Mouse (Mus musculus) myocyte (in vitro differentiated cells): ENCODE measurements around the gene A530016L24Rik. TPM values are rescaled to one million over a fixed set of nuclear protein-coding genes. Genes with fewer than 3 reads are reported as not detected.

Experiments used
- H3K27me3 ChIP-seq: one replicate; pipeline ENCODE4 v1.6.1; 2011; ENCODE audit not compliant: control insufficient read depth, insufficient read depth, insufficient read length
- H3K36me3 ChIP-seq: one replicate; pipeline ENCODE4 v1.6.1; 2011; ENCODE audit not compliant: control insufficient read depth, insufficient read depth
- H3K4me2 ChIP-seq: one replicate; pipeline ENCODE4 v1.6.1; 2011; ENCODE audit warnings: low read depth, control low read depth
- H3K4me3 ChIP-seq: one replicate; pipeline ENCODE4 v1.5.1; 2011; ENCODE audit warnings: mild to moderate bottlenecking, control low read depth, moderate library complexity
- H3K79me2 ChIP-seq: one replicate; pipeline ENCODE4 v1.6.1; 2011; ENCODE audit not compliant: control insufficient read depth, insufficient read depth
- H3ac ChIP-seq: one replicate; pipeline ENCODE4 v1.6.1; 2011; ENCODE audit not compliant: control insufficient read depth, insufficient read length
- CEBPB ChIP-seq: IDR thresholded peaks from 2 replicates; pipeline ENCODE4 v1.6.1; 2011; ENCODE audit warnings: mild to moderate bottlenecking, moderate library complexity; ENCODE audit not compliant: poor library complexity, insufficient read depth, severe bottlenecking
- E2F4 ChIP-seq: IDR thresholded peaks from one replicate; pipeline ENCODE4 v1.6.1; 2011; ENCODE audit warnings: mild to moderate bottlenecking, control low read depth, moderate library complexity; ENCODE audit not compliant: insufficient read depth
- MAX ChIP-seq: IDR thresholded peaks from one replicate; pipeline ENCODE4 v1.6.1; 2011; ENCODE audit warnings: low read depth, mild to moderate bottlenecking, control low read depth
- MYOD1 ChIP-seq, 3 experiments: IDR thresholded peaks; one replicate each; pipeline ENCODE4 v1.6.1; 2011; ENCODE audit warnings: control low read depth in 2 of 3, low read depth in 2 of 3, mild to moderate bottlenecking in 2 of 3, moderate library complexity in 1 of 3; ENCODE audit not compliant: insufficient read length in 2 of 3, control insufficient read depth in 1 of 3
- MYOG ChIP-seq, 3 experiments: IDR thresholded peaks; one replicate each; pipeline ENCODE4 v1.6.1; 2011; ENCODE audit warnings: control low read depth in 2 of 3, low read depth in 2 of 3, mild to moderate bottlenecking in 2 of 3; ENCODE audit not compliant: insufficient read length in 2 of 3, control insufficient read depth in 1 of 3, insufficient read depth in 1 of 3
- POLR2A ChIP-seq: IDR thresholded peaks from one replicate; pipeline ENCODE4 v1.6.1; 2011; ENCODE audit warnings: low read depth, mild to moderate bottlenecking, control low read depth, moderate library complexity; ENCODE audit not compliant: insufficient read length
- POLR2AphosphoS2 ChIP-seq: IDR thresholded peaks from one replicate; pipeline ENCODE4 v1.6.1; 2011; ENCODE audit warnings: low read depth, control low read depth; ENCODE audit not compliant: insufficient read length
- REST ChIP-seq: IDR thresholded peaks from one replicate; pipeline ENCODE4 v1.6.1; 2011; ENCODE audit warnings: mild to moderate bottlenecking, control low read depth, moderate library complexity; ENCODE audit not compliant: insufficient read depth, insufficient read length
- SRF ChIP-seq: IDR thresholded peaks from one replicate; pipeline ENCODE4 v1.6.1; 2011; ENCODE audit warnings: low read depth; ENCODE audit not compliant: control insufficient read depth, insufficient read length
- TCF12 ChIP-seq: IDR thresholded peaks from one replicate; pipeline ENCODE4 v1.6.1; 2011; ENCODE audit warnings: mild to moderate bottlenecking, control low read depth; ENCODE audit not compliant: poor library complexity, insufficient read depth, severe bottlenecking
- TCF3 ChIP-seq: IDR thresholded peaks from one replicate; pipeline ENCODE4 v1.6.1; 2011; ENCODE audit warnings: low read depth, control low read depth; ENCODE audit not compliant: insufficient read length
- USF1 ChIP-seq: IDR thresholded peaks from one replicate; pipeline ENCODE4 v1.6.1; 2011; ENCODE audit warnings: low read depth, mild to moderate bottlenecking, control low read depth, moderate library complexity
- polyA plus RNA-seq: library from polyadenylated mRNA; unstranded; fragments of >200 nt; fragmentation: generic; extraction: Trizol; gene quantifications from one replicate; pipeline ENCODE4 v1.2.1, GENCODE M21; 2012; ENCODE audit warnings: missing spikeins

Gene A530016L24Rik
- polyA plus RNA-seq, 1 experiment, result 0.05 TPM

DNA sequence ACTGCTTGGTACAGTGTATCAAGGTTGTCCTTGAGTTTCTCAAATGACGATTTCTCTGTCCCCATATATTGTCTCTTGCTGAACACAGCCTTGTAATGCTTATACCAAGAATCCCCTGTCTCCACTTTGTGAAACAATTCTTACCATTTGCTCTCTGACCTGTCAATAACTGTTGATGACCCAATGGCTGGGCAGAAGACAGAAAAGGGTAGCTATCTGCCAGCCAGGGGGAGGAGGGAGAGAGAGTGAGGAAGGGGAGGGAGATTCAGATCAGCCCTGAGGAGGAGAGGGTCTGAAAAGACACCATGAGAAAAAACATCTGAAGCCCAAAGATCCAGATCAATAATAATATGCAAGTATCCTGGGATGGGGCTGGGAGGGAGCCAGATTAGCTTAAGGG lies 37.9 kb upstream of the A530016L24Rik start:
- Histone ChIP-seq H3K79me2 (no peaks in the 10 kb centered on the region), H3K4me3 (no peak overlapping the region), H3K36me3 (no peaks in the 10 kb centered on the region), H3K27me3 (peaks cover 21% of the 10 kb centered on the region), H3K4me2 (no peak overlapping the region), H3ac (no peak overlapping the region)
- TF ChIP-seq USF1 (no peak), SRF (no peak), MYOD1 (IDR thresholded peaks at IDR 0.05; ENCODE audit: control insufficient read depth in 1 of 3, insufficient read length in 2 of 3, low read depth in 2 of 3) (no peak), MAX (no peak), REST (no peak), POLR2AphosphoS2 (no peak), MYOG (IDR thresholded peaks at IDR 0.05; ENCODE audit: control insufficient read depth in 1 of 3, insufficient read depth in 1 of 3, insufficient read length in 2 of 3, low read depth in 2 of 3) (no peak), E2F4 (no peak), CEBPB (no peak), TCF12 (no peak), TCF3 (no peak), POLR2A (no peak)

- Histone ChIP-seq H3K4me2 (no peak overlapping the region), H3K79me2 (no peaks in the 10 kb centered on the region), H3K27me3 (peaks cover 21% of the 10 kb centered on the region), H3K36me3 (no peaks in the 10 kb centered on the region), H3ac (no peak overlapping the region), H3K4me3 (no peak overlapping the region)
- no peak for TF ChIP-seq MYOD1 (IDR thresholded peaks at IDR 0.05; ENCODE audit: control insufficient read depth in 1 of 3, insufficient read length in 2 of 3, low read depth in 2 of 3)
- TF ChIP-seq REST, result no peak
- no peak for TF ChIP-seq TCF12
- no peak for TF ChIP-seq E2F4
- TF ChIP-seq MYOG (IDR thresholded peaks at IDR 0.05; ENCODE audit: control insufficient read depth in 1 of 3, insufficient read depth in 1 of 3, insufficient read length in 2 of 3, low read depth in 2 of 3), result no peak
- TF ChIP-seq SRF, result no peak
- no peak for TF ChIP-seq POLR2A
- no peak for TF ChIP-seq POLR2AphosphoS2
- no peak for TF ChIP-seq TCF3
- TF ChIP-seq USF1, result no peak
- no peak for TF ChIP-seq MAX
- TF ChIP-seq CEBPB, result no peak
Observed at GRCm38 (mm10) chr12:112451826-112452225, 37.4 kb upstream of the A530016L24Rik start.

- Histone ChIP-seq H3K36me3 (no peaks in the 10 kb centered on the region), H3K79me2 (no peaks in the 10 kb centered on the region), H3ac (no peak overlapping the region), H3K27me3 (peaks cover 48% of the 10 kb centered on the region), H3K4me3 (no peak overlapping the region), H3K4me2 (no peak overlapping the region)
- TF ChIP-seq POLR2A, result no peak
- TF ChIP-seq POLR2AphosphoS2, result no peak
- no peak for TF ChIP-seq REST
- TF ChIP-seq MYOD1 (IDR thresholded peaks at IDR 0.05; ENCODE audit: control insufficient read depth in 1 of 3, insufficient read length in 2 of 3, low read depth in 2 of 3), result no peak
Observed at GRCm38 (mm10) chr12:112456144-112456713, 33.0 kb upstream of the A530016L24Rik start.

GRCm38 (mm10) chr12:112457839-112458238 lies 31.4 kb upstream of the A530016L24Rik start:
- no peak overlapping the region for H3K4me2 ChIP-seq
- TF ChIP-seq CEBPB (no peak), POLR2A (no peak), MYOG (IDR thresholded peaks at IDR 0.05; ENCODE audit: control insufficient read depth in 1 of 3, insufficient read depth in 1 of 3, insufficient read length in 2 of 3, low read depth in 2 of 3) (no peak), POLR2AphosphoS2 (no peak), TCF3 (no peak), MYOD1 (IDR thresholded peaks at IDR 0.05; ENCODE audit: control insufficient read depth in 1 of 3, insufficient read length in 2 of 3, low read depth in 2 of 3) (no peak), MAX (no peak), E2F4 (no peak), TCF12 (no peak), SRF (no peak), REST (no peak), USF1 (no peak)
- no peak overlapping the region for H3ac ChIP-seq
- H3K36me3 ChIP-seq, result no peaks in the 10 kb centered on the region
- H3K4me3 ChIP-seq, result no peak overlapping the region
- no peaks in the 10 kb centered on the region for H3K79me2 ChIP-seq
- H3K27me3 ChIP-seq, result peaks cover 55% of the 10 kb centered on the region

GRCm38 (mm10) chr12:112462423-112462822 lies 26.8 kb upstream of the A530016L24Rik start:
- TF ChIP-seq MYOD1 (IDR thresholded peaks at IDR 0.05; ENCODE audit: control insufficient read depth in 1 of 3, insufficient read length in 2 of 3, low read depth in 2 of 3), result no peak
- no peak for TF ChIP-seq CEBPB
- TF ChIP-seq TCF3, result no peak
- no peak for TF ChIP-seq SRF
- TF ChIP-seq USF1, result no peak
- TF ChIP-seq POLR2A, result no peak
- no peak for TF ChIP-seq REST
- peaks cover 61% of the 10 kb centered on the region for H3K27me3 ChIP-seq
- H3ac ChIP-seq, result no peak overlapping the region
- no peak overlapping the region for H3K4me3 ChIP-seq
- H3K36me3 ChIP-seq, result no peaks in the 10 kb centered on the region
- H3K79me2 ChIP-seq, result no peaks in the 10 kb centered on the region
- no peak overlapping the region for H3K4me2 ChIP-seq
